Mouse (Mus musculus) thymus, adult 2 months (tissue): Measurements from ENCODE around the gene Epha7.

Experiments used
- CTCF ChIP-seq: fragments of 200-500 bp; IDR thresholded peaks from 2 replicates; pipeline ENCODE4 v1.5.1; 2012; ENCODE audit warnings: mild to moderate bottlenecking, control low read depth, low read length, moderate library complexity, borderline replicate concordance; ENCODE audit not compliant: control insufficient read depth, poor library complexity, insufficient read depth; ENCODE audit errors: extremely low read depth
- POLR2A ChIP-seq: fragments of 200-500 bp; IDR thresholded peaks from 2 replicates; pipeline ENCODE4 v1.6.1; 2012; ENCODE audit warnings: mild to moderate bottlenecking, low read length, control low read depth, moderate library complexity; ENCODE audit not compliant: control insufficient read depth, poor library complexity, insufficient read depth; ENCODE audit errors: extremely low read depth

DNA sequence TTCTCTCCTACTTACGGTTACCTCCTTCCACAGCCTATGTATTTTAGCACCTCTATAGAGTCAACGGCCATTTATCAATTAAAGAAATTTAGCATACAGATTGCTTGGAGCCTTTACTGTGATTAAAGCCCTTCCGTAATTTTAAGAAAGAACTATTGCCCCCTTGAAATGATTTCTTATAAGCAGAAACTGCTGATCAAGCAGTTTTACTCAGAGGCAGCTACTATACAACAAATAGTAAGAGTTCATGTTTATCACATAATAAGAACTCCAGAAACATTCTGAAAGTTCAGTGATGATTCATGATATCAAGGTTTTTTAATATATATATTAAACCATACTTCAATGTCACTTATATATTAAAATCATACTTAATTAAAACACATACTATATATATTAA lies 197.4 kb downstream of the Epha7 start:
- no peak for TF ChIP-seq POLR2A
- TF ChIP-seq CTCF, result no peak
